Mouse (Mus musculus) B cell, adult 2 months (primary cell): ENCODE results near the gene Gpc3.
A peak's percentile ranks its signal among the peaks of the same experiment; 100 is the strongest.

Source experiments
- DNase-seq, 2 experiments: peaks; one replicate each; pipeline ENCODE4 v3.0.0; 2022

The Gpc3 gene

GRCm38 (mm10) chrX:52557489-52557888 is 56.3 kb downstream of the Gpc3 start:
- no peak for DNase-seq

GRCm38 (mm10) chrX:52551296-52551695 is 62.5 kb downstream of the Gpc3 start:
- DNase-seq, result no peak

- DNase-seq, result no peak
Measured at GRCm38 (mm10) chrX:52544623-52545022, 69.1 kb downstream of the Gpc3 start.

- DNase-seq, result no peak
Measured at GRCm38 (mm10) chrX:52537282-52537681, 76.5 kb downstream of the Gpc3 start.

- DNase-seq, result no peak
Measured at GRCm38 (mm10) chrX:52533766-52534165, 80.0 kb downstream of the Gpc3 start.

- DNase-seq, result no peak
Measured at GRCm38 (mm10) chrX:52533098-52533497, 80.7 kb downstream of the Gpc3 start.

GRCm38 (mm10) chrX:52532124-52532523 is 81.6 kb downstream of the Gpc3 start:
- no peak for DNase-seq

GRCm38 (mm10) chrX:52526086-52526485 is 87.7 kb downstream of the Gpc3 start:
- DNase-seq, result no peak

- no peak for DNase-seq
Measured at GRCm38 (mm10) chrX:52525132-52525531, 88.6 kb downstream of the Gpc3 start.

- no peak for DNase-seq
Measured at GRCm38 (mm10) chrX:52514553-52514952, 99.2 kb downstream of the Gpc3 start.

GRCm38 (mm10) chrX:52511151-52511550 is 102.6 kb downstream of the Gpc3 start:
- DNase-seq, result no peak

- DNase-seq, result no peak
Measured at GRCm38 (mm10) chrX:52503857-52504256, 109.9 kb downstream of the Gpc3 start.

- DNase-seq, result no peak
Measured at GRCm38 (mm10) chrX:52489461-52489860, 124.3 kb downstream of the Gpc3 start.

- DNase-seq, result no peak
Measured at GRCm38 (mm10) chrX:52455074-52455588, 158.6 kb downstream of the Gpc3 start.

GRCm38 (mm10) chrX:52453445-52454182 is 160.1 kb downstream of the Gpc3 start:
- peak; percentile 48 to 64 for DNase-seq

GRCm38 (mm10) chrX:52449177-52449576 is 164.6 kb downstream of the Gpc3 start:
- no peak for DNase-seq

- DNase-seq, result no peak
Measured at GRCm38 (mm10) chrX:52448496-52448895, 165.3 kb downstream of the Gpc3 start.

- no peak for DNase-seq
Measured at GRCm38 (mm10) chrX:52446530-52446929, 167.2 kb downstream of the Gpc3 start.

- DNase-seq, result no peak
Measured at GRCm38 (mm10) chrX:52444977-52445376, 168.8 kb downstream of the Gpc3 start.

GRCm38 (mm10) chrX:52441798-52442197 is 172.0 kb downstream of the Gpc3 start:
- DNase-seq, result peak in 1 of 2 experiments; percentile 7

GRCm38 (mm10) chrX:52439421-52439820 is 174.3 kb downstream of the Gpc3 start:
- no peak for DNase-seq

GRCm38 (mm10) chrX:52425605-52426004 is 188.1 kb downstream of the Gpc3 start:
- DNase-seq, result no peak

- DNase-seq, result no peak
Measured at GRCm38 (mm10) chrX:52419850-52420249, 193.9 kb downstream of the Gpc3 start.

GRCm38 (mm10) chrX:52412936-52413335 is 200.8 kb downstream of the Gpc3 start:
- no peak for DNase-seq

GRCm38 (mm10) chrX:52401188-52401587 is 212.6 kb downstream of the Gpc3 start:
- DNase-seq, result no peak
